Mouse (Mus musculus) heart, embryonic 11.5 days (tissue): ENCODE measurements around the gene Olfr814. TPM values are rescaled to one million over a fixed set of nuclear protein-coding genes. Genes with fewer than 3 reads are reported as not detected.

Source experiments
- polyA plus RNA-seq: library from polyadenylated mRNA; unstranded; fragments of >200 nt; fragmentation: Nextera tagmentation; extraction: Ambion mirVana; gene quantifications from 2 replicates; pipeline ENCODE4 v1.2.1, GENCODE M21; 2014

Gene Olfr814
- polyA plus RNA-seq, 1 experiment from 2014 or later: not detected

Other genes with a start within 250 kb of the Olfr814 start
- not detected in 2 replicates for gene Olfr799, start 242.4 kb downstream of the Olfr814 start, polyA plus RNA-seq
- gene Olfr800, start 222.2 kb downstream of the Olfr814 start, polyA plus RNA-seq: not detected in 2 replicates
- not detected in 2 replicates for gene Olfr801, start 206.0 kb downstream of the Olfr814 start, polyA plus RNA-seq
- 0.03 TPM in 1 of 2 replicates, not detected in the other for gene Olfr802, start 191.7 kb downstream of the Olfr814 start, polyA plus RNA-seq
- not detected in 2 replicates for gene Olfr803, start 185.6 kb downstream of the Olfr814 start, polyA plus RNA-seq
- not detected in 2 replicates for gene Olfr804, start 176.6 kb downstream of the Olfr814 start, polyA plus RNA-seq
- gene Olfr805, start 150.5 kb downstream of the Olfr814 start, polyA plus RNA-seq: not detected in 2 replicates
- gene Olfr806, start 137.9 kb downstream of the Olfr814 start, polyA plus RNA-seq: not detected in 2 replicates
- gene Olfr807, start 122.1 kb downstream of the Olfr814 start, polyA plus RNA-seq: not detected in 2 replicates
- not detected in 2 replicates for gene Olfr808, start 114.4 kb downstream of the Olfr814 start, polyA plus RNA-seq
- not detected in 2 replicates for gene Olfr809, start 105.2 kb downstream of the Olfr814 start, polyA plus RNA-seq
- not detected in 2 replicates for gene Olfr810, start 84.9 kb downstream of the Olfr814 start, polyA plus RNA-seq
- not detected in 2 replicates for gene Olfr811, start 75.5 kb downstream of the Olfr814 start, polyA plus RNA-seq
- not detected in 2 replicates for gene Olfr812, start 33.8 kb downstream of the Olfr814 start, polyA plus RNA-seq
- not detected in 2 replicates for gene Olfr813, start 24.5 kb downstream of the Olfr814 start, polyA plus RNA-seq
- not detected in 2 replicates for gene Olfr815, start 26.0 kb upstream of the Olfr814 start, polyA plus RNA-seq
- gene Olfr816, start 35.7 kb upstream of the Olfr814 start, polyA plus RNA-seq: not detected in 2 replicates
- gene Olfr818, start 69.2 kb upstream of the Olfr814 start, polyA plus RNA-seq: not detected in 2 replicates
- gene Olfr819, start 87.4 kb upstream of the Olfr814 start, polyA plus RNA-seq: not detected in 2 replicates
- not detected in 2 replicates for gene Olfr247, start 96.3 kb upstream of the Olfr814 start, polyA plus RNA-seq
- gene Gm10310, start 105.2 kb upstream of the Olfr814 start, polyA plus RNA-seq: not detected in 2 replicates
- gene Olfr820, start 132.8 kb upstream of the Olfr814 start, polyA plus RNA-seq: not detected in 2 replicates
- gene Olfr821, start 150.5 kb upstream of the Olfr814 start, polyA plus RNA-seq: not detected in 2 replicates
- gene Olfr822, start 191.4 kb upstream of the Olfr814 start, polyA plus RNA-seq: not detected in 2 replicates
- gene Olfr823, start 235.5 kb upstream of the Olfr814 start, polyA plus RNA-seq: not detected in 2 replicates